Mouse (Mus musculus) heart, adult 2 months (tissue): ENCODE measurements at regions not wholly inside any gene's neighbourhood (a gene's known extent, or its start where the extent isn't known, plus 50 kb on each side); places are given as distances from the start of the nearest gene placed in this dataset.

Experiments
- CTCF ChIP-seq: fragments of 200-600 bp; IDR thresholded peaks from 2 replicates; pipeline ENCODE4 v1.8.1; 2022; ENCODE audit warnings: antibody characterized with exemption, mild to moderate bottlenecking, moderate library complexity
- POLR2A ChIP-seq: fragments of 200-500 bp; IDR thresholded peaks from 2 replicates; pipeline ENCODE4 v1.6.1; 2011; ENCODE audit warnings: mild to moderate bottlenecking, low read depth, low read length, control low read depth; ENCODE audit not compliant: insufficient read depth

- TF ChIP-seq POLR2A (no peak), CTCF (no peak)
Measured at GRCm38 (mm10) chr9:91566006-91566641, 200.5 kb upstream of the Zic1 start.
